Mouse (Mus musculus) heart, postnatal 14 days (tissue): ENCODE results near the gene Tirap. TPM values are rescaled to one million over a fixed set of nuclear protein-coding genes. Genes with fewer than 3 reads are reported as not detected.

Experiments used
- DNase-seq, 2 experiments: peaks; one replicate each; pipeline ENCODE4 v3.0.0; 2021 to 2022
- intact Hi-C: fragments of 180-260 bp; cut with DNase I; formaldehyde crosslinking; loops from one replicate; pipeline ENCODE4 v1.15.1; 2025
- long read RNA-seq, 2 experiments: library from polyadenylated mRNA; stranded (forward); transcript quantifications; one replicate each; pipeline ENCODE4 v2.0.0; 2021
- total RNA-seq, 2 experiments: library from RNA; stranded (reverse); gene quantifications; 2 replicates each; pipeline ENCODE4 v1.2.3; 2021

The Tirap gene
- 1 to 10 TPM; 6.3 to 6.5 TPM for total RNA-seq
- long read RNA-seq, experiment 1, partial matches to known transcripts, result 1 of 5 reads
- long read RNA-seq, experiment 1, other reads (novel, unspliced or antisense), result 1 of 5 reads
- long read RNA-seq, experiment 2, partial matches to known transcripts, result 1 of 9 reads
- long read RNA-seq, experiment 2, other reads (novel, unspliced or antisense), result 2 of 9 reads

- intact Hi-C loops, result no loop called here
- peak; percentile 96 to 97 for DNase-seq
Observed at GRCm38 (mm10) chr9:35199772-35200471, at the start of gene Tirap, which contains the start of gene Srpr. Gene Tirap (minus strand): TSS chr9:35200291. Gene Srpr (plus strand): TSS chr9:35200175.

DNA sequence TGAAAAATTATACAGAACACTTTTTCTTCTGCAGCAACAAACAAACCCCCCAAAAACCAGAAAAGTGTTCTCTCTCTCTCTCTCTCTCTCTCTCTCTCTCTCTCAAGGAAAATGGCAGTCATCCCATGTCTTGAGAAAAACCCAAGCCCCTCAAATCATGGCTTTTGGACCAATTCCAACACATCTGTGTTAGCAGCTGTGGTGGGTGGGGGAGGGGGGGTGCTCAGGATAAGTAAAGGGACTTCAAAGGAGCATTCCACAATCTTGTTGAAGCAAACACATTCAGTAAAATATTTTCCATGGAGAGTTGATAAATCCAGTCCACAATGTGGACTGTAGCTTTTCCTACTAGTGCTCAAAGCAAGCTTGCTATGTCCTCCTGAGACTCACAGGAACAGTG, 49.4 kb upstream of the Tirap start:
- intact Hi-C loops, result no loop called here
- DNase-seq, result no peak

- intact Hi-C loops, result no loop called here
- no peak for DNase-seq
Observed at GRCm38 (mm10) chr9:35247405-35247804, 47.3 kb upstream of the Tirap start.

DNA sequence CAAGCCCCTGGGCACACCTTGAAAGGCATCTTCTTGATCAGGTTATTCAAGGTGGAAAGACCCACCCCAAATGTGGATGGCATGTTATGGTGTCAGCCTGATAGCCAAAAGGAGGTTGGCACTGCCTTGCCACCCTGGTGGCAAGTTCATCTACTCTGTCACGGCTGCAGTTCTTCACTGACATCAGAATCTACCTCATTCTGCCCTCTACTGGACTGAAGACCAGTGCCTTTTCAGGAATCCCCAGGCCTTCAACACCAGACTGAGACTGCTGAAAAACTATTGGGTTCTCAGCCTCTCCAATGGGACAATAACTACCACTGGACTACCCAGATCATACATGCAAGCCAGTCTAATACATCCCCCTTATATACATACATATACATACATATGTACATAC, 39.6 kb upstream of the Tirap start:
- intact Hi-C loops, result no loop called here
- DNase-seq, result no peak

GRCm38 (mm10) chr9:35238915-35239571, 39.0 kb upstream of the Tirap start:
- intact Hi-C loops, result no loop called here
- no peak for DNase-seq

- intact Hi-C loops, result no loop called here
Observed at GRCm38 (mm10) chr9:35238371-35238770, 38.3 kb upstream of the Tirap start.

GRCm38 (mm10) chr9:35235996-35236395, 35.9 kb upstream of the Tirap start:
- intact Hi-C loops, result no loop called here
- no peak for DNase-seq

More at GRCm38 (mm10) chr9:35238371-35238770, 38.3 kb upstream of the Tirap start:
- DNase-seq, result no peak

DNA sequence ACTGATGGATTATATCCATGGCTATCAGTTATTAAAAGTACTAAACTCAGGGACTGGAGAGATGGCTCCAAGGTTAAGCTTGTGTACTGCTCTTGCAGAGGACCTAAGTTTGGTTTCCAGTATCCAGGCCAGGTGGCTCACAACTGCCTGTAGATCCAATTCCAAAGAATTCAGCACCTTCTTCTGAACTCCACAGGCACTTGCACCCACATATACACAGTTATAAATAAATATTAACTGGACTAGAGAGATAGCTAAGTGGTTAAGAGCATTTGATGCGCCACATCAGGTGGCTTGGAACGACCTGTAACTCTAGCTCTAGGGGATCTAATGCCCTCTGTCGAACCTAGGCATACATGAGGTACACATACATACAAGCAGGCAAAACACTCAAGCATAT, 28.6 kb upstream of the Tirap start:
- intact Hi-C loops, result no loop called here
- no peak for DNase-seq

DNA sequence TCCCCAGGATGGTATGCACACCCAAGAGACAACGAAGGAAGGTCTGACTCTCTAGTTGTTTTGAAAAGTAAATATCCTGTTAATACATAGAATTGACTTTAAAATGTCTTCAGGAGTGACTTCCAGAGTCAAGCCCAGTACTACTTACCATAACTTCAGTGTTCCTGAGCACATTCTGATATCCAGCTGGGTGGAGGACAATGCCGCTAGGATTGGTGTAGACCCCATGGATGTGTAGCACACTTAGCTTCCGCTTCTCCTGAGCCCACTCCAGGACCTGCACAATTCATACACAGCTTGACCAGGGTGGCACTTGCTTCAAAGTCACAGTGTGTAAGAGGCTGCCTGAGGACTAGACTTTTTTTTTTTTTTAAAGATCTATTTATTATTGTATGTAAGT, 23.4 kb upstream of the Tirap start:
- DNase-seq, result no peak
- intact Hi-C loops, result no loop called here

- no peak for DNase-seq
- intact Hi-C loops, result no loop called here
Observed at GRCm38 (mm10) chr9:35217963-35218362, 17.9 kb upstream of the Tirap start.

- intact Hi-C loops, result loop anchor here (1.0 kb wide), 1 partner anchor 55 kb away; the partner anchor contains the start of genes Fam118b and Rpusd4
- no peak for DNase-seq
Observed at GRCm38 (mm10) chr9:35211573-35212511, 11.8 kb upstream of the Tirap start.

DNA sequence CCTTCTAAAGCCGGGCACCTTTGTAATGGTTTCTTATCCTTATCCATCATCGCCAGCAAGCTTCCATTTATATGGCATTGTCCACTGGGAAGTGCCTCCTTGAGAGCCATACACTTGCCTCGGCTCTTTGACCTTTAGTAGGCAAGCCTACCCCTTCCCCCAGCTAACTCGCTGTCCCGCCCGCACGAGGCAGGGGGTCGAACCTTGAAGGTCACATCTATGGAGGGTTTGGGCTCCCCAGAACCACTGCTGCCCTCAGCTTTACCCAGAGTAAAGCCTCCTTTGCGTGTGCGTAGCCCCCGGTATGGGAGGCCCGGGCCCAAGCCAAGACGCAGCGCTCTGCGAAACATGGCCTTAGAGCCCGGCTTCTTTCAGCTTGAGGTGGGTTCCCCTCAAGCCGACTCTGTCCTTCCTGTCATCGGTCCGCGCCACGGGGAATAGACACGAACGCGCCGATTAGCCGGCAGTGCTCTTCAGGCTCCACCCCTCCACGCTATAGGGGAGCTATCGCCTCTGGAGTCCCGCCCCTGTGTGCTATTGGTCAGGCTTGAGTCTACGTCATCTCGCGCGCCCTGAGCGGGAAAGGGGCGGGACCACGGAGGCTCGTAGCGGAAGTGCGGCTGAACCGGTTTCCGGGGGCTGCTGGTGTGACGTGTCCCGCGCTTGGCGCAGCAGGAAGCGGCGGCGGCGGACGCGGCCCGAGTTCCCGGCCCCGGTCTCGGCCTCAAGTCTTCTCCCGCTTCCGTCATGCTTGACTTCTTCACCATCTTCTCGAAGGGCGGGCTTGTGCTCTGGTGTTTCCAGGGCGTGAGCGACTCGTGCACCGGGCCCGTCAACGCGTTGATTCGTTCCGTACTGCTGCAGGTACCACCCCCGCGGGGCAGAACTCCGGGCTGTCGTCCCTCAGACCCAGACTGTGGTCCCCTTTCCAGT, 10.7 kb upstream of the Tirap start, which contains the start of gene Foxred1:
Gene Foxred1, minus strand, starts transcription at position 514 of the 933 bp plus-strand sequence.
- peak; percentile 98 to 99 for DNase-seq
- intact Hi-C loops, result loop anchor here (1.0 kb wide), 2 partner anchors 35 to 56 kb away; partner anchors contain the start of genes Dcps, Fam118b and Rpusd4

GRCm38 (mm10) chr9:35204421-35204820, 4.3 kb upstream of the Tirap start:
- intact Hi-C loops, result no loop called here
- DNase-seq, result no peak

GRCm38 (mm10) chr9:35203536-35203935, 3.4 kb upstream of the Tirap start:
- DNase-seq, result no peak
- intact Hi-C loops, result no loop called here

- DNase-seq, result no peak
- intact Hi-C loops, result no loop called here
Observed at GRCm38 (mm10) chr9:35200529-35201060, 504 bp upstream of the Tirap start.

GRCm38 (mm10) chr9:35198945-35199771, 933 bp downstream of the Tirap start:
- intact Hi-C loops, result no loop called here
- DNase-seq, result no peak

GRCm38 (mm10) chr9:35198351-35198750, 1.7 kb downstream of the Tirap start:
- DNase-seq, result no peak
- intact Hi-C loops, result no loop called here

- intact Hi-C loops, result no loop called here
- no peak for DNase-seq
Observed at GRCm38 (mm10) chr9:35197625-35198024, 2.5 kb downstream of the Tirap start.
